Mouse (Mus musculus): ENCODE data around the gene Aifm1. TPM values are rescaled to one million over a fixed set of nuclear protein-coding genes. Genes with fewer than 3 reads are reported as not detected.
"Not testable (repeated sequence)": the region's sequence is repeated elsewhere in the genome, so short reads cannot be mapped to it uniquely, and the experiment has no call there.

Gene Aifm1
- total RNA-seq, 1 experiment from 2014 or later = 69.9 TPM

- peak; percentile 87 to 95 for ATAC-seq (replicated peaks in 1 of 2; ENCODE audit: insufficient read depth in 1 of 2, low FRiP score in 2 of 2, low TSS enrichment in 1 of 2, low read depth in 1 of 2, poor library complexity in 2 of 2, severe bottlenecking in 2 of 2)
Observed at GRCm38 (mm10) chrX:48462754-48463507, 50.4 kb downstream of the Aifm1 start, which contains the start of gene Elf4. Gene Elf4, minus strand, starts transcription at chrX:48463132.

GRCm38 (mm10) chrX:48462297-48462696 is 51.1 kb downstream of the Aifm1 start:
- 0 out of 4 replicates have a peak, but pooled peaks of 1 of the 2 experiments have one; percentile 15 for ATAC-seq (replicated peaks in 1 of 2; ENCODE audit: insufficient read depth in 1 of 2, low FRiP score in 2 of 2, low TSS enrichment in 1 of 2, low read depth in 1 of 2, poor library complexity in 2 of 2, severe bottlenecking in 2 of 2)

GRCm38 (mm10) chrX:48461006-48461405 is 52.4 kb downstream of the Aifm1 start:
- ATAC-seq (replicated peaks in 1 of 2; ENCODE audit: insufficient read depth in 1 of 2, low FRiP score in 2 of 2, low TSS enrichment in 1 of 2, low read depth in 1 of 2, poor library complexity in 2 of 2, severe bottlenecking in 2 of 2) = no peak

- no peak for ATAC-seq (replicated peaks in 1 of 2; ENCODE audit: insufficient read depth in 1 of 2, low FRiP score in 2 of 2, low TSS enrichment in 1 of 2, low read depth in 1 of 2, poor library complexity in 2 of 2, severe bottlenecking in 2 of 2)
Observed at GRCm38 (mm10) chrX:48460496-48460895, 52.9 kb downstream of the Aifm1 start.

GRCm38 (mm10) chrX:48456956-48457355 is 56.4 kb downstream of the Aifm1 start:
- ATAC-seq (replicated peaks in 1 of 2; ENCODE audit: insufficient read depth in 1 of 2, low FRiP score in 2 of 2, low TSS enrichment in 1 of 2, low read depth in 1 of 2, poor library complexity in 2 of 2, severe bottlenecking in 2 of 2) = no peak

- ATAC-seq (replicated peaks in 1 of 2; ENCODE audit: insufficient read depth in 1 of 2, low FRiP score in 2 of 2, low TSS enrichment in 1 of 2, low read depth in 1 of 2, poor library complexity in 2 of 2, severe bottlenecking in 2 of 2) = no peak
Observed at GRCm38 (mm10) chrX:48455018-48455417, 58.3 kb downstream of the Aifm1 start.

- ATAC-seq (replicated peaks in 1 of 2; ENCODE audit: insufficient read depth in 1 of 2, low FRiP score in 2 of 2, low TSS enrichment in 1 of 2, low read depth in 1 of 2, poor library complexity in 2 of 2, severe bottlenecking in 2 of 2) = no peak
Observed at GRCm38 (mm10) chrX:48454495-48454878, 58.9 kb downstream of the Aifm1 start.

GRCm38 (mm10) chrX:48453736-48454494 is 59.4 kb downstream of the Aifm1 start:
- peak; percentile 88 to 96 for ATAC-seq (replicated peaks in 1 of 2; ENCODE audit: insufficient read depth in 1 of 2, low FRiP score in 2 of 2, low TSS enrichment in 1 of 2, low read depth in 1 of 2, poor library complexity in 2 of 2, severe bottlenecking in 2 of 2)

- peak in 1 of 2 experiments; percentile 12; a peak in 1 of 4 replicates for ATAC-seq (replicated peaks in 1 of 2; ENCODE audit: insufficient read depth in 1 of 2, low FRiP score in 2 of 2, low TSS enrichment in 1 of 2, low read depth in 1 of 2, poor library complexity in 2 of 2, severe bottlenecking in 2 of 2)
Observed at GRCm38 (mm10) chrX:48452931-48453673, 60.3 kb downstream of the Aifm1 start.

- ATAC-seq (replicated peaks in 1 of 2; ENCODE audit: insufficient read depth in 1 of 2, low FRiP score in 2 of 2, low TSS enrichment in 1 of 2, low read depth in 1 of 2, poor library complexity in 2 of 2, severe bottlenecking in 2 of 2) = no peak; a peak in 1 of 4 replicates
Observed at GRCm38 (mm10) chrX:48452231-48452890, 61.0 kb downstream of the Aifm1 start.

- no peak for ATAC-seq (replicated peaks in 1 of 2; ENCODE audit: insufficient read depth in 1 of 2, low FRiP score in 2 of 2, low TSS enrichment in 1 of 2, low read depth in 1 of 2, poor library complexity in 2 of 2, severe bottlenecking in 2 of 2)
Observed at GRCm38 (mm10) chrX:48449646-48450045, 63.7 kb downstream of the Aifm1 start.

- peak; percentile 27 to 81; a peak in 3 of 4 replicates for ATAC-seq (replicated peaks in 1 of 2; ENCODE audit: insufficient read depth in 1 of 2, low FRiP score in 2 of 2, low TSS enrichment in 1 of 2, low read depth in 1 of 2, poor library complexity in 2 of 2, severe bottlenecking in 2 of 2)
Observed at GRCm38 (mm10) chrX:48444677-48445076, 68.7 kb downstream of the Aifm1 start.

GRCm38 (mm10) chrX:48441954-48442353 is 71.4 kb downstream of the Aifm1 start:
- no peak for ATAC-seq (replicated peaks in 1 of 2; ENCODE audit: insufficient read depth in 1 of 2, low FRiP score in 2 of 2, low TSS enrichment in 1 of 2, low read depth in 1 of 2, poor library complexity in 2 of 2, severe bottlenecking in 2 of 2)

GRCm38 (mm10) chrX:48441548-48441947 is 71.8 kb downstream of the Aifm1 start:
- no peak for ATAC-seq (replicated peaks in 1 of 2; ENCODE audit: insufficient read depth in 1 of 2, low FRiP score in 2 of 2, low TSS enrichment in 1 of 2, low read depth in 1 of 2, poor library complexity in 2 of 2, severe bottlenecking in 2 of 2)

- ATAC-seq (replicated peaks in 1 of 2; ENCODE audit: insufficient read depth in 1 of 2, low FRiP score in 2 of 2, low TSS enrichment in 1 of 2, low read depth in 1 of 2, poor library complexity in 2 of 2, severe bottlenecking in 2 of 2) = peak; percentile 44 to 57; a peak in 3 of 4 replicates
Observed at GRCm38 (mm10) chrX:48439036-48439435, 74.3 kb downstream of the Aifm1 start.

- not testable (repeated sequence) for ATAC-seq (replicated peaks in 1 of 2; ENCODE audit: insufficient read depth in 1 of 2, low FRiP score in 2 of 2, low TSS enrichment in 1 of 2, low read depth in 1 of 2, poor library complexity in 2 of 2, severe bottlenecking in 2 of 2)
Observed at GRCm38 (mm10) chrX:48436082-48436481, 77.3 kb downstream of the Aifm1 start.

- ATAC-seq (replicated peaks in 1 of 2; ENCODE audit: insufficient read depth in 1 of 2, low FRiP score in 2 of 2, low TSS enrichment in 1 of 2, low read depth in 1 of 2, poor library complexity in 2 of 2, severe bottlenecking in 2 of 2) = peak; percentile 23 to 41; a peak in 3 of 4 replicates
Observed at GRCm38 (mm10) chrX:48435477-48435900, 77.9 kb downstream of the Aifm1 start.
